Mouse (Mus musculus) layer of hippocampus, adult 8-10 months (tissue): Measurements from ENCODE around the gene Vmn1r199. TPM values are rescaled to one million over a fixed set of nuclear protein-coding genes. Genes with fewer than 3 reads are reported as not detected.

Experiments
- DNase-seq, 2 experiments: peaks; one replicate each; pipeline ENCODE4 v3.0.0; 2022; ENCODE audit warnings: low spot score in 2 of 2
- total RNA-seq, 4 experiments: library from RNA; stranded (reverse); gene quantifications; 2 replicates each; pipeline ENCODE4 v1.2.4; 2022

The Vmn1r199 gene
- total RNA-seq: not detected

GRCm38 (mm10) chr13:22379518-22379917 is at the start of gene Vmn1r199:
Vmn1r199 (plus strand) TSS chr13:22379818.
- DNase-seq: no peak

DNA sequence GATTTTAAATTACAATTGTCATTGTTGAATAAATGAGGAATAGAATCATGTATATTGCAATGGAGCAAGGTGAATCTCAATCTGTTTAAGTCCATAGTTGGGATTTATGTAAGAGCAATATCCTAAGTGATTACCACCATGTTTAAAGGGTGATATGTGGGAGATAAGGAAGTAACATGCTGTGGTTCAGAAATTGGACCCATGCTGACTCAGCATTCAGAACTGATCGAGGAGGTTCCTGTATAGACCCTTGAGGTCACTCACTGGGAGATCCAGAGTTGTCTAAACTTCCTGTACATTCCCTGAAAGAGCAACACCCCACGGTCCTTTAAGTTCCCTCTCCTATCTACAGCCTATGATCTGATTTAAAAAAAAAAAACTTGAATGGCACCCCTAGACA is 46.3 kb upstream of the Vmn1r199 start:
- no peak for DNase-seq

- no peak for DNase-seq
These were observed 44.1 kb upstream of the Vmn1r199 start for GRCm38 (mm10) chr13:22335565-22335964.

DNA sequence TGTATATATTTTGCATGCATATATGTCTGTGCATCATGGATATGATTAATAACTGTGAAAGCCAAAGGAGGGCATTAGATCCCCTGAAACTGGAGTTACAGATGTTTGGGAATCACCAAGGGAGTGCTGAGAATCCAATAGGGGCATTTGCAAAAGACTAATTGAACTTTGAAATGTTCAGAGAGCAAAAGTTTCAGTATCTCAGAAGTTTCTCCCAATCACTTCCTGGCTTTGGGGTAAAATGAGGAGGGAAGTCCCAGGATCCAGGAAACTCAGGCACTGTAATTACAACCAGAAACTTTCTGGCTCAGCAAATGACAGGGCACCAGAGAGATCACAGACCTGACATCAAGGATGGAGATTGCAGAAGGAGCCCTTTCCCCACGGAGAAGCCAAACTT is 29.6 kb upstream of the Vmn1r199 start, which contains the start of gene Vmn1r198:
TSS of gene Vmn1r198 (plus strand) at position 301 of the 400 bp plus-strand sequence.
- DNase-seq: no peak

DNA sequence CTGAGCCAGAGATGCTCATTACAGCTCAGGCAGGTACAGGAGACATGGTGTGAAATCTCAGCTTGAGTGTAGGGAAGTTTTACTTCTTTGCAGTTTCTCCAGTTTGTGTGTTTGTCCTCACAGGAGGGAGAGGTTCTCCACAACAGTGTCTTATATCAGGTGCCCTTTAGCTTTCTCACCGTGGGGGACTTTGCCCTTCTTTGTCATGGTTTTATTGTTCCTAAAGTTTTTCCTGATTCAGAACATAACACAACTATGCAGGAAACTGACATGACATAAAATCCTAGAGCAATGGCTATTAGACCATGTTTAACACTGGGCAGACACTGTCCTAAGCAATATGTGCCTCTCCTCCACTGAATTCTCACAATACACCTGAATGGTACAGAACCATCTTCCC is 28.8 kb upstream of the Vmn1r199 start:
- no peak for DNase-seq

DNA sequence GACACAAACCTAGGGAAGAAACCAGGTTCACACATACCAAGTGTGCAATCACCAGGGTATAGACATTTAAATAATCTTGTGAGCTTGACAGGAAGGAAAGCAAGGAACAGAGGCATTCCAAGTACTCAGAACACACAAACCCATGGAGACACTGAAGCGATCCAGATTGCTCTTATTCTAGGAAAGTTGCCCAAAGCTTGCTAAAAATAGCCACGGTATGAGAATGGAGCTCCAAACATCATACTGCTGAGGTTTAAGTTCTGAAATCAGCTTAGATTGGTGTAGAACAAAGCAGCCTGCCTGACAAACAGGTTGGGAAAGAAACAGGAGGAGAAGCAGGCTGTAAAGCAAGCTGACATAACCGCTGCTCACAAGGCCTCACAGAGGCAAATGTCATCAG is 1.5 kb downstream of the Vmn1r199 start:
- peak; percentile 34 to 51 for DNase-seq

GRCm38 (mm10) chr13:22383401-22383800 is 3.8 kb downstream of the Vmn1r199 start:
- DNase-seq: no peak

DNA sequence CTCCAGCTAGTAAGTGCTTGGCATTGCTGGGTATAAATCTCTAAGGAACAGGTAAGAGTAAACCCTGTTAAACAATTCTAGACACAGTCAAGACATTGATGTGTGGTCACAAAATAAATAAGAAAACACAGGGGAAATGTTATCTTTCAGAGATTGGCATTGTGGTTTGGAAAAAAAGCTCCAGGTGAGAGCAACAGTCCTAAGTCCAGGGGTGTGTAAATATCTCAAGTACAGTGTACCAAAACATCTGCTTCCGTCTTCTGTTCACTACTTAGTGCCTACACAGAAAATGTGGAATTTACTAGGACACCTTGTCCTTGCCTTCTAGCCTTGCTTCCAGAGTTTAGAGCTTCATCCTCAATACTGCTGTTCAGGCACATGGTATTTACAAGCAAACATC is 7.4 kb downstream of the Vmn1r199 start:
- DNase-seq: no peak

DNA sequence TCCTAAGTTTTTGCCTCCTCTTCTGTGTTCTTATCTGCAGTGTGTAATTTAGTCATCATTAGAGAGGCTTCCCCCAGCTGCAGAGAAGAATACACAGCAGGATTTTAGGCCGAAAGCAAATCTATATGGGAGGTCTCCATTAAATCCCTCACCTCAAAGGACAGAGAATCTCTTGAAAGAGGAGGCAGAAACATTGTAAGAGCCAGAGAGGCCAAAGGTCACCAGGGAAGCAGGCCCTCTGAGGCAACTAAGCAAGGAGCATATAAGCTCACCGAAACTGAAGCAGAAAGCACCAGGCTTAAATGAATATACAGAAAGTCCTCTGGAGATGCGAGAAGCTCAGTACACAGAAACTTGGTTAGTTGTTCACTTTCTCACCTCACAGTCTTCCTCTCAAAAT is 10.5 kb downstream of the Vmn1r199 start, which contains the start of gene Vmn1r200:
TSS of gene Vmn1r200 (plus strand) at position 301 of the 400 bp plus-strand sequence.
- DNase-seq: no peak

GRCm38 (mm10) chr13:22402978-22403377 is 23.4 kb downstream of the Vmn1r199 start:
- peak; percentile 8 to 25 for DNase-seq

Other genes starting within 250 kb of the Vmn1r199 start
- gene Vmn1r191, start 195.8 kb upstream of the Vmn1r199 start, total RNA-seq: not detected
- not detected for gene Vmn1r192, start 188.7 kb upstream of the Vmn1r199 start, total RNA-seq
- not detected for gene Vmn1r193, start 156.7 kb upstream of the Vmn1r199 start, total RNA-seq
- not detected for gene Vmn1r194, start 135.6 kb upstream of the Vmn1r199 start, total RNA-seq
- not detected for gene Vmn1r195, start 109.3 kb upstream of the Vmn1r199 start, total RNA-seq
- gene Vmn1r196, start 89.9 kb upstream of the Vmn1r199 start, total RNA-seq: not detected
- gene Vmn1r197, start 55.2 kb upstream of the Vmn1r199 start, total RNA-seq: not detected
- gene Vmn1r198, start 29.5 kb upstream of the Vmn1r199 start, total RNA-seq: not detected
- not detected for gene Vmn1r200, start 10.6 kb downstream of the Vmn1r199 start, total RNA-seq
- not detected for gene Vmn1r201, start 92.1 kb downstream of the Vmn1r199 start, total RNA-seq
- under 1 TPM in 2 of 4 experiments, not detected in 2; 0.16 to 0.28 TPM for gene Vmn1r202, start 125.6 kb downstream of the Vmn1r199 start, total RNA-seq
- gene Vmn1r203, start 138.3 kb downstream of the Vmn1r199 start, total RNA-seq: not detected
- not detected for gene Vmn1r204, start 173.4 kb downstream of the Vmn1r199 start, total RNA-seq
- not detected for gene Vmn1r205, start 213.2 kb downstream of the Vmn1r199 start, total RNA-seq
- not detected for gene Vmn1r206, start 244.4 kb downstream of the Vmn1r199 start, total RNA-seq